Mouse (Mus musculus) MEL (cell line): ENCODE measurements around the gene Lamtor1.
A peak's percentile ranks its signal among the peaks of the same experiment; 100 is the strongest.
"Not testable (repeated sequence)": the region's sequence is repeated elsewhere in the genome, so short reads cannot be mapped to it uniquely, and the experiment has no call there.

ENCODE experiments used
- CHD1 ChIP-seq: IDR thresholded peaks from 2 replicates; pipeline ENCODE4 v1.6.1; 2012; ENCODE audit warnings: low read depth, mild to moderate bottlenecking, inconsistent platforms, low read length, improper control_type of control experiment
- CTCF ChIP-seq, 3 experiments: IDR thresholded peaks in 2 of 3; conservative IDR thresholded peaks in 1 of 3; 2 replicates each; pipeline ENCODE4 v1.5.1; 2011 to 2012; ENCODE audit warnings: low read length in 3 of 3, low read depth in 2 of 3, mild to moderate bottlenecking in 2 of 3, improper control_type of control experiment in 1 of 3, inconsistent platforms in 1 of 3, mixed read lengths in 1 of 3, moderate library complexity in 1 of 3; ENCODE audit not compliant: control insufficient read depth in 1 of 3, insufficient read depth in 1 of 3, poor library complexity in 1 of 3, severe bottlenecking in 1 of 3
- E2F4 ChIP-seq: IDR thresholded peaks from 2 replicates; pipeline ENCODE4 v1.6.1; 2011; ENCODE audit warnings: low read depth, low read length, improper control_type of control experiment, borderline replicate concordance
- EP300 ChIP-seq, 2 experiments: IDR thresholded peaks; 2 replicates each; pipeline ENCODE4 v1.6.1; 2011; ENCODE audit warnings: improper control_type of control experiment in 2 of 2, low read length in 2 of 2, low read depth in 1 of 2, mild to moderate bottlenecking in 1 of 2
- GATA1 ChIP-seq: IDR thresholded peaks from 2 replicates; pipeline ENCODE4 v1.6.1; 2011; ENCODE audit warnings: low read depth, low read length, improper control_type of control experiment
- MAFK ChIP-seq: IDR thresholded peaks from 2 replicates; pipeline ENCODE4 v1.6.1; 2011; ENCODE audit warnings: low read depth, mild to moderate bottlenecking, low read length, improper control_type of control experiment, borderline replicate concordance
- MEF2A ChIP-seq: IDR thresholded peaks from 2 replicates; pipeline ENCODE4 v1.6.1; 2014; ENCODE audit warnings: low read depth, mild to moderate bottlenecking, inconsistent platforms, low read length, improper control_type of control experiment; ENCODE audit not compliant: poor library complexity, insufficient replicate concordance, severe bottlenecking; ENCODE audit errors: extremely low read depth
- POLR2A ChIP-seq, 2 experiments: IDR thresholded peaks; 2 replicates each; pipeline ENCODE4 v1.6.1; 2011 to 2012; ENCODE audit warnings: low read length in 2 of 2, mild to moderate bottlenecking in 2 of 2, control low read depth in 1 of 2, improper control_type of control experiment in 1 of 2, low read depth in 1 of 2, moderate library complexity in 1 of 2; ENCODE audit not compliant: control insufficient read depth in 1 of 2, insufficient read depth in 1 of 2, poor library complexity in 1 of 2
- POLR2AphosphoS2 ChIP-seq: IDR thresholded peaks from 2 replicates; pipeline ENCODE4 v1.6.1; 2011; ENCODE audit warnings: low read length, improper control_type of control experiment
- UBTF ChIP-seq: IDR thresholded peaks from 2 replicates; pipeline ENCODE4 v1.6.1; 2012; ENCODE audit warnings: low read depth, mild to moderate bottlenecking, inconsistent platforms, low read length, improper control_type of control experiment, moderate library complexity, borderline replicate concordance; ENCODE audit not compliant: insufficient read depth
- USF1 ChIP-seq: IDR thresholded peaks from 2 replicates; pipeline ENCODE4 v1.6.1; 2014; ENCODE audit warnings: low read depth, mild to moderate bottlenecking, inconsistent platforms, low read length, improper control_type of control experiment, moderate library complexity
- ZNF384 ChIP-seq: IDR thresholded peaks from 2 replicates; pipeline ENCODE4 v1.6.1; 2012; ENCODE audit warnings: low read depth, mild to moderate bottlenecking, inconsistent platforms, low read length, improper control_type of control experiment

GRCm38 (mm10) chr7:101925892-101926291 is 20.2 kb downstream of the Lamtor1 start:
- TF ChIP-seq POLR2A (IDR thresholded peaks at IDR 0.05; ENCODE audit: control insufficient read depth in 1 of 2, insufficient read depth in 1 of 2, low read depth in 1 of 2, low read length in 2 of 2, poor library complexity in 1 of 2) (0 out of 4 replicates have a peak, but pooled peaks of 1 of the 2 experiments have one; percentile 9), CTCF (IDR thresholded peaks at IDR 0.05 in 2 of 3, conservative IDR thresholded peaks at IDR 0.05 in 1 of 3; ENCODE audit: control insufficient read depth in 1 of 3, insufficient read depth in 1 of 3, low read depth in 2 of 3, low read length in 3 of 3, poor library complexity in 1 of 3, severe bottlenecking in 1 of 3) (peak; percentile 10 to 52 (median 41); a peak in 5 of 6 replicates)
- not testable (repeated sequence) for TF ChIP-seq UBTF; CHD1; POLR2AphosphoS2; E2F4; ZNF384; USF1; EP300 (IDR thresholded peaks at IDR 0.05; ENCODE audit: low read depth in 1 of 2, low read length in 2 of 2); GATA1; MEF2A; MAFK
